Mouse (Mus musculus): Measurements from ENCODE around the gene Dock11.

DNA sequence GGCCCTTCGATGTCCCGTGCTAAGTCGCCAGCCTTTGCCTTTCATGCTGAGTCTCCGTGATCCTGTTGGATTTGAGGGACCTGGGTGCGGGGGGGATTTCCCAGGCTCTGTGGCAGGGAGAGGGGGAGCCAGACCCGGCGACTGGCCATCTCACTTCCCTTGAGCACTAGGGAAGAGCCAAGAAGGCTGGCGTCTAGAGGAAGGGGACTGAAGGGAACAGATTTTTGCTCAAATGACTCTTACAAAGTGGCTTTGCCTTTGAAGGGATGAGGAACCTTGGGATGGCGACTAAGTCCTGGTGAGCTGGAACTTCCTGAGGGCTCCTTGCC, 223.8 kb downstream of the Dock11 start:
- TF ChIP-seq EP300 (IDR thresholded peaks at IDR 0.05) (no peak), CTCF (IDR thresholded peaks at IDR 0.05) (no peak)

All from lung, postnatal 0 days (tissue).